Mouse (Mus musculus) small intestine, adult 2 months (tissue): Measurements from ENCODE around the gene Sirt4.

Experiments
- CTCF ChIP-seq: fragments of 200-500 bp; IDR thresholded peaks from 2 replicates; pipeline ENCODE4 v1.5.1; 2012; ENCODE audit warnings: low read depth, mild to moderate bottlenecking, control low read depth, inconsistent platforms, low read length, moderate library complexity, mixed read lengths; ENCODE audit not compliant: insufficient replicate concordance, insufficient read length; ENCODE audit errors: extremely low read depth
- POLR2A ChIP-seq: fragments of 200-500 bp; IDR thresholded peaks from 2 replicates; pipeline ENCODE4 v1.6.1; 2012; ENCODE audit warnings: low read depth, mild to moderate bottlenecking, control low read depth, inconsistent platforms, low read length, moderate library complexity

DNA sequence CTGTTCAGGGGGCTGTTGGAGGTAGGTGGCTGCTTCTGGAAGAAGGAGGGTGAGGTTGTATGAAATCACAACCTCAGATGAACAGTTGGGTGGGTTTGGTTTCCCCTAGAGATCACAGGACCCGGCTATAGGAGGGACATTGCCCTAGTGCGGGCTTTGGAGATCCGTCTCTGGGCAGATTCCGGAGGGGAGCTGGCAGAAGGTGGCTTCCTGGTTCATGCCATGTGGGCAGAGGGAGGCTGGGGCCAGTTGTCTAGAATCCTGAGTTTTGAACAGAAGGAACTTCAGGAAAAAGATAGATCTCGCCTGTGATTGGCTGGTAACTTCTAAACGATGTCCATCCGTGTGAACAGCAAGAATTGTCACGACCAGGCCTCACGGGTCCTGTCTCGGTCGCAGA is 52.1 kb downstream of the Sirt4 start:
- TF ChIP-seq CTCF (no peak), POLR2A (no peak)
